Mouse (Mus musculus) testis, postnatal 14 days (tissue): ENCODE data around the gene Abca8a.

Experiments used
- DNase-seq: peaks from one replicate; pipeline ENCODE4 v3.0.0; 2021; ENCODE audit warnings: low spot score

The Abca8a gene

GRCm38 (mm10) chr11:110095858-110096257 lies at the start of gene Abca8a:
Gene Abca8a (minus strand): TSS chr11:110095978.
- no peak for DNase-seq

DNA sequence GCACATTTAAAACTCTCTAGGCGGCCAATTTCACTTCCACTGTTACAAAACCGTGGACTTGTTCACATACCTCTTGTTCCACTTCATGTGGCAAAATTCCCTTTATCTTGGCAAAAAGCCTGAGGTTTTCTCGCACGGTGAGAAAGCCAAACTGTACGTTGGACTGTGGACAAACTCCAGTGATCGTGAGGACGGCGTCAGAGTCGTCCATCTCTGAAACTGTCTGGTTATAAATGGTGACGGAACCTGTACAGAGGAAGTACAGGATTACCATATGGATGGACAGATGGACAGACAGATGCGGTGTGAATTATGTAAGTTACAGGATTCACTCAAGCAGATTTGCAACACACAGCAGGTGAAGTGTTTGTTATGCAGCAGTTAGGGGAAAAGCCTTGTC lies 49.6 kb upstream of the Abca8a start:
- DNase-seq, result no peak

GRCm38 (mm10) chr11:110130760-110131159 lies 35.0 kb upstream of the Abca8a start:
- DNase-seq, result no peak

- no peak for DNase-seq
These were observed 15.4 kb upstream of the Abca8a start for GRCm38 (mm10) chr11:110111137-110111536.

DNA sequence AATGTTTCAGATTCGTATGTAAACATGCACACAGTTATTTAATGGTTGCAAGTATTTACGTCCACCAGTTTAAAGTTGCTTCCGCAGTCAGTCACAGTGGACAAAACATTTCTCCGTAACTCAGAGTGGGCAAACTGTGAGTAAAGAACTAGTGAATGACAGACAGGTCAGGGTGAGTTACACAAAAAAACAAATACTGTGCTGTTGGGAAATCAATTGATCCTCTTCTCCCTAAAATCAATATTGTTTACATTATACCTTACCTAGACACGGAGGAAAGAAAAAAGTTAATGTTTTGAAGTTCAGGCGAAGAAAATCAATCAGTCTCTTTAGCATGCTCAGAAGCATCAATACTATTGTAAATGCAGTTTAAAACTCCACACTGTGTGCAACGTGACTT lies 5.7 kb upstream of the Abca8a start:
- DNase-seq, result no peak

- no peak for DNase-seq
These were observed 3.1 kb upstream of the Abca8a start for GRCm38 (mm10) chr11:110098901-110099300.

GRCm38 (mm10) chr11:110097465-110097864 lies 1.7 kb upstream of the Abca8a start:
- no peak for DNase-seq

DNA sequence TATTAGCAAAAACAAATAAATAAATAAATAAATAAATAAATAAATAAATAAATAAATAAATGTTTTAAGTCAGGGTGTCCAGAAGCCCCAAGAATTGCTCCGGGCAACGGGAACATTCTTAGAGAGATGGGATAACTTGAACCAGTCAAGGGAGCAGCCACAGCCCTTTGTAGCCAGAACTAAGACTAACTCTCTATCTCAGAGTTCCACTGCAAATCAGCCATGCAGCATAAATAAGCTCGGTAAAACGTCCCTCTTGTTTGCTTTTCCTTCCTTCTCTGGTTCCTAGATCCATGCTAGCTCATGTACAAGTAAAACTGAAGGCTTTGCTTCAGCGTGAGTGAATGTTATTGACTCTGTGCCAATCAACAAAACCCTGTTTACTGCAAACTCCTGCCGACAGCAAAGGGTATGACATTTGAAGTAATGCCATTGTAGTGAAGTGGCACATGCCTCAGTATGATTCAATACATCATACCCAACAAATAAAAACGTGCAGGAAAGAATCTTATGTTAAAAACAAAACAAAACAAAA lies 865 bp downstream of the Abca8a start:
- DNase-seq, result no peak

GRCm38 (mm10) chr11:110094236-110094635 lies 1.5 kb downstream of the Abca8a start:
- DNase-seq, result no peak

- no peak for DNase-seq
These were observed 4.5 kb downstream of the Abca8a start for GRCm38 (mm10) chr11:110091328-110091727.

GRCm38 (mm10) chr11:110072158-110072557 lies 23.6 kb downstream of the Abca8a start:
- no peak for DNase-seq

DNA sequence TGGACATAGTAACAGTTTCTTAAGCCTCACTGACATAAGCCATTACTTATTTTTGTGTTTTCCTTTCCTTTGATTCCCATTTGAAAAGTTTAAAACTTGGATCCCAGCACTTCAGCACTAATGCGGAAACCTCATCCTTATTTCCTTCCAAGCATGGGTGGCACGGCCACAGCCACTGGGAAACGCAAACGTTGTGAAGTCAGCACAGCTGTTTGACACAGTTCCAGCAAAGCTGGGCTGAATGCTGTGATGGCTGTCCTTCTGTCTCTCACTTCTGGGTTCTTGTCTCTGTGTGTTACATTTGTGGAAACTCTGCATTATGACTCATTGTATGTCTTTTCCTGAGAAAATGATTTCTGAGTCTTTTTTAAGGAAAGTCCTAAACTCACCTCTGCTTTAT lies 34.7 kb downstream of the Abca8a start:
- DNase-seq, result no peak

DNA sequence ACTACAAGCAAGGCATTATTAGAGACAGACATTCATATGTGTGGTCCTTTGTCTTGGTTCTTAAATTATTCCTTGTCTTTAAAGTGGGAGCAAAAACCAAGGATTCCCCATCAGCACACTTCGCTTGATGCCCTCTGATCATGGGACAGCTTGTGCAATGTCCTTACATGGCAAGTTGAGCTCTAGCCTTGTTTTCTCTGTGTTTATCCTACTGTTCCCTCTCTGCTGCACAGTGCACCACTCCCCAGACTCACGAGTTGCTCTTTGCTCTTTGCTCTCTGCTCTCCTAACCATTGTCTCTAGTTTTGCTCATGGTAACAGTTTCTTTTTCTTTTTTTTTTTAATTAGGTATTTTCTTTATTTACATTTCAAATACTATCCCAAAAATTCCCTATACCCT lies 35.7 kb downstream of the Abca8a start:
- no peak for DNase-seq

DNA sequence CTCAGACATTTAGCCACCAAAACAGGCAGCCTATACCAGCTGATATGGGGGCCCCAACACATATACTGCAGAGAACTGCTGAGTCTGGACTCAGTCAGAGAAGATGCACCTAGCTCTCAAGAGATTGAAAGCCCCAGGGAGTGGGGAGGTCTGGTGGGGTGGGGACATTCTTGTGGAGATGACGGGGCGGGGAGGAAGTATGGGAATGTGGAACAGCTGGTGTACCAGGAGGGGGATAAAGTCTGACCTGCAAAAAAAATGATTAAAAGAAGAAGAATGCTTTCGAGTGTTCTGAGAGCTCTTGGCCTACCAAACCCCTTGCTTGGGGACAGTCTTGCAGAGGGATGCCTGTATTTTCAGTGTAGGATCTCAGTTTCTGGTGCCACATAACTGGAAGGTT lies 42.1 kb downstream of the Abca8a start:
- no peak for DNase-seq

- DNase-seq, result no peak
These were observed 58.0 kb downstream of the Abca8a start for GRCm38 (mm10) chr11:110037795-110038194.

DNA sequence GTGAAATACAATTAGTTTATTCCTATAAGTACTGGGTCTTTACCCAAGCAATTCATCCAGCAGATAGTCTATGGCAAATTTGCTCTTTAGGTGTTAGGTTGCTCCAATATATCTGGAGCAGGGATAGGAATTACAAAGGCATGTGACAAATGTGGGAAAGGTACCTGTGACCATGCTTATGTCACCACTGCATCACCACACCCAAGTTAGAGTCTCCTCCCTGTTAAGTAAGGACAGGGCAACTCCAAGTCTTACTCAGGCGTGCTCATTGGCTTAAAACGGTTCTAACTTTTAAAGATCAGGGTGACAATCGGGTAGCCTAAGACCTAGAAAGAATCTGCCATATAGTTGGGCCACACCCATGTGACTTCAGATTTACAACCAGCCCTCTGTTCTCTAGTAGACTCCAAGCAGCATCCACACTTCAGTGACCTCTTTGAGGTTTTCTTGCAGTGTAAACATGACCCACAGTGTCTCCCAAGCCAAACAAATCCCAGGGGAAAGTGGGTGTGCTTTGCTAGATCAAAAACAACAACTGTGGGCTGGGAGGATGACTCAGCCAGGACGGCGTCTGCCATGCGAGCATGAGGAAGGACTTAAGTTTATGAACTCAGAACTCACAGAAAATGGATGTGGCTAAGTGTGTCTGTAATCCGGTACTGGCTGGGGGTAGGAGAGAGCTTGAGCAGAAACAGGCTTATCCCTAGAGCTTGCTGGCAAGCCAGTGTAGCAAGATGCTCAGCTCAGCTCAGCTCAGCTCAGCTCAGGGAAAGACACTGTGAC lies 66.7 kb downstream of the Abca8a start:
- no peak for DNase-seq

- DNase-seq, result no peak
These were observed 84.8 kb downstream of the Abca8a start for GRCm38 (mm10) chr11:110010836-110011546.

GRCm38 (mm10) chr11:109995624-109996023 lies 100.2 kb downstream of the Abca8a start, which contains the start of gene Abca8b:
Gene Abca8b (minus strand): TSS chr11:109995845.
- peak; percentile 50 for DNase-seq

- no peak for DNase-seq
These were observed 100.8 kb downstream of the Abca8a start for GRCm38 (mm10) chr11:109995013-109995412.

DNA sequence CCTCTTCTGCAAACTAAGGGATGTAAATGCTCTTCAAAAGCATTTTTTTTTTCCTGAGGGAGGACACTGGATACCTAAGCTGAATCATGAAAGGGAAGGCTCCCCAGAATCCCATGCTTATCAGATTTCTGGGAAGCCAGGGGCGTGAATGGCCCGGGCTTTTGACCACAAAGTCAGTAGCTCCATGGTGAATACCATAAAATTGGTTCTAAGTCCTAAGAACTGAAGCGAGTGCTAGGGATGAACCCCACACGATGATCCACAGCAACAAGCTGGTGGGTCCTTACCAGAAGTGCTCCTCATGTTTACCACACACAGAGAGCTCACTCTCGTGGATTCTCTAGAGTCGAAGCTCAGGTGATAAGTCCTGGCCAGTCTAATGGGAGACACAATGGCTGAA lies 101.8 kb downstream of the Abca8a start:
- no peak for DNase-seq

GRCm38 (mm10) chr11:109991270-109991669 lies 104.5 kb downstream of the Abca8a start:
- no peak for DNase-seq

DNA sequence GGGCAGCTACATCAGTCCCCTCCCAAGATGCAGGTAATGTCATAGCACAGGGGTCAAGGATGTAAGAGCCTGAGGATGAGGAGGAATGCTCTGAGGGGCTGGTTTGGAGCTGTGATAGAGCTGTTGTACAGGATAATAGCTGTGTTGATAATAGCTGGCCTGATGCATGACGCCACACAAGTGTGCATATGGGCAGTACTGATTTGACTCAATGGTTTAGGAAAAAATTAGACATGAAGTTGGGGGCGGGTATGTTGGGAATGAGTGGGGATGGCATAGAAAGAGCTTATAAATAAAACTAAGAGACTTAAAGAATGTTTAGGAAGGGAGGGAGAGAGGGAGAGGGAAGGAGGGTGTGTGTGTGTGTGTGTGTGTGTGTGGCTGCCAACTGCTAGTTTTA lies 105.5 kb downstream of the Abca8a start:
- no peak for DNase-seq

- no peak for DNase-seq
These were observed 107.6 kb downstream of the Abca8a start for GRCm38 (mm10) chr11:109988164-109988563.
